Mouse (Mus musculus) heart, postnatal 0 days (tissue): ENCODE data around the gene 1700015F17Rik. TPM values are rescaled to one million over a fixed set of nuclear protein-coding genes. Genes with fewer than 3 reads are reported as not detected.

Experiments used
- ATAC-seq: fragments of 200-750 bp; cut with Nextera tagmentation; 2 replicates; pipeline ENCODE4 v1.8.0; 2017; ENCODE audit warnings: low read depth, moderate number of reproducible peaks, moderate library complexity; ENCODE audit not compliant: insufficient read depth
- DNase-seq: peaks from one replicate; pipeline ENCODE4 v3.0.0-alpha.2; 2016; ENCODE audit warnings: low spot score
- H3K27ac ChIP-seq: fragments of 300-500 bp; sonication (generic); 2 replicates; pipeline ENCODE4 v1.5.1; 2014; ENCODE audit warnings: low read depth, mild to moderate bottlenecking
- H3K27me3 ChIP-seq: fragments of 300-500 bp; sonication (generic); 2 replicates; pipeline ENCODE4 v1.6.1; 2014; ENCODE audit warnings: low read length, mixed read lengths; ENCODE audit not compliant: control insufficient read depth, insufficient read depth
- H3K36me3 ChIP-seq: fragments of 300-500 bp; sonication (generic); replicated peaks from 2 replicates; pipeline ENCODE4 v1.6.1; 2014; ENCODE audit warnings: low read length, mixed read lengths; ENCODE audit not compliant: control insufficient read depth, insufficient read depth
- H3K4me1 ChIP-seq: fragments of 300-500 bp; sonication (generic); 2 replicates; pipeline ENCODE4 v1.6.1; 2014; ENCODE audit warnings: antibody characterized with exemption; ENCODE audit not compliant: control insufficient read depth, insufficient read depth
- H3K4me2 ChIP-seq: fragments of 300-500 bp; sonication (generic); 2 replicates; pipeline ENCODE4 v1.6.1; 2014; ENCODE audit warnings: low read depth, mild to moderate bottlenecking, low read length, moderate library complexity
- H3K4me3 ChIP-seq: fragments of 300-500 bp; sonication (generic); 2 replicates; pipeline ENCODE4 v1.5.1; 2014; ENCODE audit warnings: low read depth, low read length
- H3K9ac ChIP-seq: fragments of 300-500 bp; sonication (generic); replicated peaks from 2 replicates; pipeline ENCODE4 v1.6.1; 2014; ENCODE audit warnings: low read depth, low read length, mixed read lengths
- H3K9me3 ChIP-seq: fragments of 300-500 bp; sonication (generic); replicated peaks from 2 replicates; pipeline ENCODE4 v1.6.1; 2016; ENCODE audit warnings: low read length; ENCODE audit not compliant: control insufficient read depth
- CTCF ChIP-seq: IDR thresholded peaks from 2 replicates; pipeline ENCODE4 v1.5.1; 2016; ENCODE audit warnings: antibody characterized with exemption, control low read depth, low read depth
- EP300 ChIP-seq: IDR thresholded peaks from 2 replicates; pipeline ENCODE4 v1.6.1; 2016; ENCODE audit warnings: antibody characterized with exemption, low read depth
- WGBS: fragments of 180-500 bp; shearing (Covaris S2); extraction: QIAGEN DNeasy Blood & Tissue Kit; methylation state at CpG from one replicate; pipeline ENCODE4 v1.1.7; 2014; 5-methylcytosine and 5-hydroxymethylcytosine counted together
- polyA plus RNA-seq: library from polyadenylated mRNA; unstranded; fragments of >200 nt; fragmentation: Nextera tagmentation; extraction: Ambion mirVana; gene quantifications from 2 replicates; pipeline ENCODE4 v1.2.1, GENCODE M21; 2015
- total RNA-seq: library from RNA; depleted of rRNA; stranded (reverse); fragments of >200 nt; gene quantifications from 2 replicates; pipeline ENCODE4 v1.2.3, GENCODE M21; 2014; ENCODE audit warnings: low replicate concordance

The 1700015F17Rik gene
- total and polyA plus RNA-seq, 2 experiments from 2014 or later = not detected

GRCm38 (mm10) chr5:5496393-5496792 is 17.4 kb upstream of the 1700015F17Rik start:
- Histone ChIP-seq H3K27me3 (no peaks in the 10 kb centered on the region), H3K27ac (no peak overlapping the region), H3K9me3 (0 out of 2 replicates have a peak, but pooled peaks cover 4% of the 10 kb centered on the region), H3K9ac (no peak overlapping the region), H3K4me2 (no peak overlapping the region), H3K36me3 (no peaks in the 10 kb centered on the region), H3K4me1 (no peaks in the 10 kb centered on the region), H3K4me3 (no peak overlapping the region)
- DNase-seq = no peak
- WGBS = 44% methylated on average over 3 of the region's 3 CpGs
- TF ChIP-seq CTCF (no peak), EP300 (no peak)
- no peak for ATAC-seq

GRCm38 (mm10) chr5:5495042-5495441 is 16.1 kb upstream of the 1700015F17Rik start:
- no peak overlapping the region for H3K4me3 ChIP-seq
- no peaks in the 10 kb centered on the region for H3K36me3 ChIP-seq
- ATAC-seq = no peak
- no peak for DNase-seq
- 71% methylated on average over 4 of the region's 4 CpGs for WGBS
- H3K4me1 ChIP-seq = no peaks in the 10 kb centered on the region
- TF ChIP-seq CTCF = no peak
- TF ChIP-seq EP300 = no peak
- H3K9ac ChIP-seq = no peak overlapping the region
- 0 out of 2 replicates have a peak, but pooled peaks cover 4% of the 10 kb centered on the region for H3K9me3 ChIP-seq
- no peak overlapping the region for H3K27ac ChIP-seq
- H3K4me2 ChIP-seq = no peak overlapping the region
- no peaks in the 10 kb centered on the region for H3K27me3 ChIP-seq

GRCm38 (mm10) chr5:5494269-5495005 is 15.5 kb upstream of the 1700015F17Rik start:
- H3K27me3 ChIP-seq = no peaks in the 10 kb centered on the region
- H3K9me3 ChIP-seq = 0 out of 2 replicates have a peak, but pooled peaks cover 4% of the 10 kb centered on the region
- H3K36me3 ChIP-seq = no peaks in the 10 kb centered on the region
- no peaks in the 10 kb centered on the region for H3K4me1 ChIP-seq
- H3K9ac ChIP-seq = no peak overlapping the region
- H3K4me2 ChIP-seq = no peak overlapping the region
- WGBS = 36% methylated on average over 16 of the region's 16 CpGs
- H3K4me3 ChIP-seq = no peak overlapping the region
- ATAC-seq (0 out of 2 replicates have a peak, but pooled peaks have one; percentile 27), DNase-seq (peak; percentile 57)
- TF ChIP-seq EP300 (no peak), CTCF (peak; percentile 84)
- no peak overlapping the region for H3K27ac ChIP-seq

GRCm38 (mm10) chr5:5492163-5492562 is 13.2 kb upstream of the 1700015F17Rik start:
- no peaks in the 10 kb centered on the region for H3K36me3 ChIP-seq
- DNase-seq (no peak), ATAC-seq (no peak)
- H3K4me1 ChIP-seq = no peaks in the 10 kb centered on the region
- TF ChIP-seq EP300 = no peak
- no peaks in the 10 kb centered on the region for H3K27me3 ChIP-seq
- 0 out of 2 replicates have a peak, but pooled peaks cover 4% of the 10 kb centered on the region for H3K9me3 ChIP-seq
- no peak overlapping the region for H3K4me2 ChIP-seq
- no peak overlapping the region for H3K4me3 ChIP-seq
- 93% methylated on average over 4 of the region's 4 CpGs for WGBS
- H3K27ac ChIP-seq = no peak overlapping the region
- H3K9ac ChIP-seq = no peak overlapping the region

- TF ChIP-seq CTCF (no peak), EP300 (no peak)
Observed at GRCm38 (mm10) chr5:5486071-5486470, 7.1 kb upstream of the 1700015F17Rik start.

More at GRCm38 (mm10) chr5:5486071-5486470, 7.1 kb upstream of the 1700015F17Rik start:
- DNase-seq (no peak), ATAC-seq (no peak)
- Histone ChIP-seq H3K9me3 (no peaks in the 10 kb centered on the region), H3K27ac (no peak overlapping the region), H3K27me3 (no peaks in the 10 kb centered on the region), H3K36me3 (no peaks in the 10 kb centered on the region), H3K4me3 (no peak overlapping the region), H3K4me1 (0 out of 2 replicates have a peak, but pooled peaks cover 8% of the 10 kb centered on the region), H3K9ac (no peak overlapping the region), H3K4me2 (no peak overlapping the region)
- 61% methylated on average over 3 of the region's 3 CpGs for WGBS
